Mouse (Mus musculus) 416B (cell line): Measurements from ENCODE around the gene Abcb9.
"Not testable (repeated sequence)": the region's sequence is repeated elsewhere in the genome, so short reads cannot be mapped to it uniquely, and the experiment has no call there.

ENCODE experiments used
- DNase-seq: peaks from one replicate; pipeline ENCODE4 v3.0.0; 2011; ENCODE audit warnings: low read depth

Gene Abcb9

DNA sequence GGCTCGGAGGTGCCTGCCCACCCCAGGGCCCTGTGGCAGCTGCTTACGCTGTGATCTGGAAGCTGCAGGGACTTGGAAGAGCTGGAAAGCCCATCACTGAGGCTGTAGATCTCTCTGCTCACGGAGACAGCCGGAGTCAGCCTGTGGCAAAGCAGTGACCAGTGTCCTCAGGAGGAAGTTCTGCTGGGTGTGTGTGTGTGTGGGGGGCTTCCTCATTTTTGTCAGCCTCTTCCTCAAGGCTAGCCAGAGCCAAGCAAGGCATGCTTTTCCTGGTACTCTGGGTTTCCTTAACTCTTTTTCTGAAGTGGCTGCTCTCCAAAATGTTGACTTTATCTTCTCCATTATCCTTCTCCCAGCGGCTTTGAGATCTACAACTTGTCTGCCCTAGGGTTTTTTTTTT is 35.9 kb downstream of the Abcb9 start:
- DNase-seq, result peak; percentile 71

DNA sequence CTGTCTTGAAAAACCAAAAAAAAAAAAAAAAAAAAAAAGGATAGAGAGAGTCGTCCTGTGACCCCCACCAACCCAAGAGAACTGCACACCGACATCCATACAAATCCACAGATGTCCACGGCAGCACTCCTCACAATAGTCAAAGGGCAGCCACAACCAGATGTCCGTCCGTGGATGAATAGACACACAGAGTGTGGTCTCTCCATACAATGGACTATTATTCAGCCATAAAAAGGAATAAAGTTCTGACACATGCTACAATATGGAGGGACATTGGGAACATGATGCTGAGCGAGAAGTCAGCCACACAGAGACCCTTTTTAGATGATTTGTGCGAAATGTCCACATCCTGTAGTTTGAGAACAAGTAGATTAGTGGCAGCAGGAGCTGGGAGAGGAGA is 36.8 kb downstream of the Abcb9 start:
- DNase-seq, result no peak

DNA sequence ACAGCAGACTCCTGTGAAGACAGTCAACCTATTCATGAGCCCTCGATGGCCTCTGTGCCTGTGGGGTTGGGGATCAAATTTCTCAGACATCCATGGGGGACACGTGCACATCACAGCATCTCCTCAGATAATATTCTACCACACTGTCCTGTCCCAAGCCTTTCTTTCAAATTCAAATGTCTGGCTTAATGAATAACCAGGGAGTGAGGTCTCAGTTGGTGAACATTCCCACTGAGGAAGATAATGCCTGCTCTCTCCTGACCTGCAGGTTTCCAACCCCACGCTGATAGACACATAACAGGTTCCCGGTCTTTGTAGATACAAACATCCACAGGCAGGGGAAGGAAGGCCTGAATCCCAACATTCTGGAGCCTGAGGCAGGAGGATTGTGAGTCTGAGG is 38.6 kb downstream of the Abcb9 start:
- no peak for DNase-seq

DNA sequence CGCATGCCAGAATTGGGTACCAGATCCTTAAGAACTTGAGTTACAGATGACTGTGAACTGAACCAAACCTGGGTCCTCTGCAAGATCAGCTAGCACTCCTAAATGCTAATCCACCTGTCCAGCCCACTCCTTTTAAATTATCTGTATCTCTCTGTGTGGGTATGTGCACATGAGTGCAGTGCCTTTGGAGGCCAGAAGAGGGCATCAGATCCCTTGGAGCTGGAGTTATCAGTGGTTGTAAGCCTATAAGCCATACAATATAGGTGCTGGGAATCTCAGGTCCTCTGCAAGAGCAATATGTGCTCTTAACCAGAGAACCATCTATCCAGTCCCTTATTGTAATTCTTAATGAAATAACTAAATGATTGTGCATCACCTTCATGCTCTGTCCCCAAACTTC is 39.4 kb downstream of the Abcb9 start:
- DNase-seq, result no peak

DNA sequence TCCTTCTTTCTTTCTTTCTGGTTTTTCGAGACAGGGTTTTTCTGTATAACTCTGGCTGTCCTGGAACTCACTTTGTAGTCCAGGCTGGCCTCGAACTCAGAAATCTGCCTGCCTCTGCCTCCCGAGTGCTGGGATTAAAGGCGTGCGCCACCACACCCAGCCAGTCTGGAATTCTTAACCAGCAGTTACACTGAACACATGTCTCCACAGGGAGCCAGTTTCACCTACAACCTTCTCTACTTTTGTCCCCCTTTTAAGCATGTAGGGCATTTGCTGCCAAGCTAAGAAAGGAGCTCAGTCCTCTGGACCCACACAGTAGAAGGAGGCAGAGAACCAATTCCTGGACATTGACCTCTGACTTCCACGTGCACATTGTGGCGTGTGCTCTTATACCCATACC is 43.0 kb downstream of the Abcb9 start:
- DNase-seq, result not testable (repeated sequence)

DNA sequence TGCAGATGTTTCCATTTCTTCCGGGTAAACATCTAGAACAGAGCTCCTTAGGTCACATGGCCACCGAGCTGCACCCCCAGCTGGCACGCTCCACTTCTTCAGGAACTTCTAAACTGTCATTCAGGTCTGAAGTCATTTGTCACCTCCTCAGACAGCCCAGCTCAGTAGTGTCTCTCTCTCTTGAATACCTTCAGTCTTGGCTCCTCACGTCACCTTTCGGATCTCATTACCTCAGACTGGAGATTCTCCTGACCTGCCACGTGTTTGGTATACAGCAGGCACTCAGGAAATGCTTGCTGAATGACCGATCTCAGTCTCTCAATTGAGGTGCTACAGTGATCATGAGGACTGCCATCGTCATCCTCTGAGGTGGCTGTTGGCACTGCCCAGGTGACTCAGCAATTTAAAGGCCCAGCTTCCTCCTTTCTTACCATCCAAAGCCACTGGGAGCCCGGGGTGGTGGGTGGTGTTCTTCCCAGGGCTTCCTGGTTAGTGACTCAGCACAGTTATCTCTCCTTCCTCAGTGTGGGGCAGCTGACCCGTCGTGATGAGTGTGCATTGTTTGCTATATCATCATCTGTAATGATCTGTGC is 43.6 kb downstream of the Abcb9 start:
- DNase-seq, result peak; percentile 98

DNA sequence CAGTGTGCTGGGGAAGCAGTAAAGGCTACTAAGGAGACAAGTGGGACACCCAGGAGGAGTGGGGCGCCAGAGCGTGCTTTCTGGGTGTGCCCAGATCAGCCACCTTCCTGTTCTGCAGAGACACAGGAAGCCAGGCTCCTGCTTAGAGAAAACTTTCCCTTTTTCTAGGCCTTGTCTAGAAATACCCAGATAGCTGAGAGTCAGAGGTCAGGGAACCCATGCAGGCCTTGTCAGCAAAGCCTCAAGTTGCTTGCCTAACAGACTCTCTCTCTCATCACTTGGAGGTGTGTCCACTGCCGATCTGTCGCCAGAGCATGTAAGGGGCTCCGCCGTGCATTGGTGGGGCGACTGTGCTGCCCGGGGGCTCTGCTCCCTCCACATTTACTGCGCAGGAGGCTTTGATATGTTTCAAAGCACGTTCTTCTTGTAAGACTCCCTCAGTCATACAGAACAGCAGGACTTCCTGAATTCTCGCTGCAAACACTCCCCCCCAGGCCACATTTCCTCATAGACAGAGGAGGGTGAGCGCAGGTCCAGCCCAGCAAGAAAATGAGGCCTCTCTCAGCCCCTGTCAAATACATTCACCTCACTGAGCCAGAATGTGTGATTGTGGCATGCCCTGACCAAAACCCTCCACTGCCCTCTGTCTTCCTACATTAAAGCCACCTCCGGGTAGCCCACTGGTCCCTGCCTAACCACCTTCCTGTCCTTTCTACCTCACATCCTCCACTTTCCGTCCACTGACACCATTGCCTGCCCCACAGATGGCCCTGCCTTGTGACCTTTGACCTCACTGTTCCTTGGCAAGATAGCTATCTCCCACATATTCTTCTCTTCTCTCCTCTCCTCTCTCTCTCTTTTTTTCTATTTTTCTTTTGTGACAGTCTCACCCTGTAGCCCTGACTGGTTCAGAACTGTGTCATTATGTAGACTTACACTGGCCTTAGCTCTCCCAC is 45.2 kb downstream of the Abcb9 start:
- peak; percentile 90 for DNase-seq

DNA sequence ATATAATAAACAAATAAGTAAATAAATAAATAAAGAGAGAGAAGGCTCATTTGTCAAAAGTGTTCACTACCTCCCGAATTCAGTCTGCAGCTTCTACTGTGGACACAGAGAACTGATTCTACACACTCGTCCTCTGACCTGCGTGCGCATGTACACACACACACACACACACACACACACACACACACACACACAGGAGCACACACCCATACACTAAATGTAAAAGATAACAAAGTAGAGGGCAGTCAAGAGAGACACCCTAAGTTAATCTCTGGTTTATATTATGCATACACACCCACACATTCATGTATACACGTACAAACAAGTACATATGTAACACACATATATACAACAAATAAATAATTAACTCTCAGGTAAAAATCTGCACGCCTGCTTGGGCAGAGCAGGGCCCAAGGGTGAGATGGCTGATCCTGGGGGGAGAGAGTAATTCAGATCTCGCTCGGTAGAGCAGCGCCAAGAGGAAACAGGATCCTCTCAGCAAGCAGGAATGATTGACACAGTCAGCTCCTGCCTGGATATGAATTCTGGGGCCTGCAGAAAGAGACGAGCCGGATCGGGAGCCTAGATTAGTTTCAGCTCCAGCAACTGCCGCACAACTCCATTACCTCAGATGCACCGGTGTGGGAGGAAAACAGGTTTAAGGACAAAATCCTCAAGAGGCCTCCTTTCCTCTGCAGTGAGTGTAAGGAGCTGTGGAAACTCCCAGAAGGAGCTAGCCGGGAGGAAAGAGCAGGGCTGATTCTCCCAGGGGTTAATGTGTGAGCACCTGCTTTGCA is 46.2 kb downstream of the Abcb9 start:
- DNase-seq, result no peak

DNA sequence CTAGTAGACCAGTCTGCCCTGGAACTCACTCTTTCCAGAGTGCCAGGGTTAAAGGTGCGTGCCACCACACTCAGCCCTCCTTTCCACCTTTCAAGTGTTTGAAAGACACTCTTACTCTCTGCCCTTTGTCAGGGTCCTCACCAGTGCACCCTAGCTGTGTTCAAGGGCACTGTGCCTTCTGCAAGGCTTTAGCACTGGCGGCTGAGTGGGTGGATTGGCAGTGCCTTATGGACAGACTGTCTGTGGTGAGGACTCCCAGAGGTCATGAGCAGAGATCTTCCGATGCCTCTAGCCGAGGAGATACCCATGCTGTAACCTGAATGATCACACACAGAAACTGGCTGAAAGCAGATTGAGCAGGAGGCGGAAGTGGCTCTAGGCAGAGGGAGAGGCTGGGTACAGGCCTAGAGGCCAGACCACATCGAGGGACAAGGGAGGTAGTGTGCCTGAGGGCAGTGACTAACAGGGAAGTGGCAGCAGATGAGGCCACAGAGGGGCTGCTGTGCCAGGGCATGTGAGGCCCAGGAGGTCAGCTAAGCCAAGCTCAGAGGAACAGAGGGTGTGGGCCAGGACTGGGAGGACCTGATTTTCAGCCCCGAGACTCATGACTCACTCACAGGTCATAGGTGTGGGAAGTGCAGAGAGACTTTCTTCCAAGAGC is 48.7 kb downstream of the Abcb9 start:
- DNase-seq, result peak; percentile 95

DNA sequence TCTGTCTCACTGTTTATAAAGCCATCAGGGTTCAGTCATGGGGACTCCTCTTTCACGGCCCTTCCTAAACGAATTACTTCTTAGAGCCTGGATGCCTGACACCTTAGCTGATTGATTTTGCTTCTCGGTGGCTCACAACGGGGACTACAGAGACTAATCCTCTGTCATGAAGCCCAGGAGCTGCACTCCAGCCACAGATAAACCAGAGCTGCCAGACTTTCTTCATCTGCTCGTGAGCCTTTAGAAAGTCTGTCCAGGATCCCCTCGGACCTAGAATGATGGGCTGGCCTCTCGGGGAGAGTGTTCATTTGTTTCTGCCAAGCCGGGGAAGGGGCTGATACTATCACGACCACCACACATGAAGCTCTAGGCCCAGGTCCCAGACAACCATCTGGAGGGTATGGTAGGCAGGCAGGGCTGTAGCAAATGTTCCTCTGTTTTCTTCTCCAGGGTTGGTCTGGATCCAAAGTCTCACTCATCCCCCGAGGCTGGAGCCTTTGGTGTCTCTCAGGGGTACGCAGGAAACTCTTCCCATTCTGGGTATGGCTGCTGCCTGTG is 50.1 kb downstream of the Abcb9 start:
- DNase-seq, result no peak

DNA sequence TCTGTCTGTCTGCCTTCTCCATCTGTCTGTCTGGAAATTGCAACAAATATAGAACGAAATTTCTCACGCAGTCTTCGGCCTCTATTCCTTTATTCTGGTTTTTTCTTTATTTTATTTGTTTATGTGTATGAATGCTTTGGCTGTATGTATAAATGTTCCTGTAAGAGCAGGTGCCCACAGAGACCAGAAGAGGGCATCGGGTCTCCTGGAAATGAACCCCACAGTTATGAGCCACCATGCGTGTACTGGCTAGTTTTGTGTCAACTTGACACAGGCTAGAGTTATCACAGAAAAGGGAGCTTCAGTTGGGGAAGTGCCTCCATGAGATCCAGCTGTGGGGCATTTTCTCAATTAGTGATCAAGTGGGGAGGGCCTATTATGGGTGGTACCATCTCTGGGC is 51.6 kb downstream of the Abcb9 start:
- DNase-seq, result peak; percentile 54

DNA sequence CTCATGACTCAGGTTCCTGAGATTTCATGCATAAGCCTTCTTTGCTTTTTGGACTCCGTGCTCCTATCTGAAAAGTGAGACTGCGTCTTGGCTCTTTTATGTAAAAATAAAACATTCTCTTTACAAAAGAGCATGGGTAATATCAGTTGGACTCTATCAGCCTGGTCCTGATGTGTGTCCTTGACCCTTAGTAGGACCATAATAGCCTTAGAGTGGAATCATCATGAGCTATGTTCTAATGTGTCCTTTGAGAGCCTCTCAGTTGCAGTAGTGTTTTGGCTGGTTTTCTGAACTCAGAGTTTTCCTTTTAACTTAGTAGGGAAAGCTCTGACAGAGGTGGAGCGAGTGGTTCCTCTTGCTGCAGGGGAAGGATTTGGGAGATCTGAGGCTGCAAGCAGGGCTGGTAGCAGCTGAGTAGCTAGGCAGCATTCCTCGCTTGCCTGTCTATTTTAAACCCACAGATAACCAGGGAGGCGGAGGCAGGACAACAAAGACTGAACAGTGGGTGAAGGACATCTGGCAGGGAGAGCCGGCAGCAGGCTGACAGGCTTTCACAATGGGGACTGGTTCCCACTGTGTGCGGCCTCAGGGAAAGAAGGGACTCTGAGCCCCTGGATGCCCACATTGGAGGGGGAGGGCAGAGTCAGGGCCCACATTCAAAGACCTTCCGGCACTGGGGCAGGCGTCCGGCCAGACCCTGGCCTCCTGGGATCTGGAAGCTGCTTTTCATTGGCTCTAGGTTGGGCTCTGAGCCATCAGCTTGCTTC is 52.2 kb downstream of the Abcb9 start:
- DNase-seq, result no peak

DNA sequence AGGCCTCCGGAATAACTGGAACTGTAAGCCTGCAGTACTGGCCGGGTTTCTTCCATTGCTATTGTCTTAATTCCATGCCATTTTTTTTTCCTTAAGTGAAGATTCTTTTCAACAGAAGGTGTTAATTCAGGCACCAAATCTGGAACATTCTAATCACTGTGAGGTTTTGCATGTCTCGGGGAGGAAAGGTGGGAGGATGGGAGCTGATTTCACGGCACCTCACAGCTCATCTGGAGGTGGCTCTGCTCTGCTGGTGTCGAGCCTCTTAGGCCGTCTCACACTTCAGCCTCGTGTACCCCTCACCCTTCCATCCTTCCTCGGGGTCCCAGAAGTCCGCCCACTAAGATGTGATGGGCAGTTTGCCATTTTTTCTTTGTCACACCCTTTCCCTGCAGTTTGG is 54.5 kb downstream of the Abcb9 start:
- DNase-seq, result no peak

DNA sequence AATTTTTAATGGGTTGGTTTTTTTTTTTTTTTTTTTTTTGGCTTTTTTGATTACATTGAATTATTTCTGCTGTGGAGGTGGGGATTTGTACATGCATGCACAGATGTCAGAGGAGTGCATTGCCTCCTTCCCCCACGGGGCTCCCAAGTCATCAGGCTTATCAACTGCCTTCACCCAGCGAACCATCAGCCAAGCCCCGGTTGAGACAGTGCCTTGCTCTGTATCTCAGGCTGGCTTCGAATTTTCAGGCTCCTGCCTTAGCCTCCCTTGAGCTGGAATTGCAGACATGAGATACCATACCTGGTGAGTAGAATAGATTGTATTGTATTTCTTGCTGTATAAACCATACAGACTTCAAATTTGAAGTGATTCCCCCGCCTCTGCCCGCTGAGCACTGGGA is 56.0 kb downstream of the Abcb9 start:
- no peak for DNase-seq

DNA sequence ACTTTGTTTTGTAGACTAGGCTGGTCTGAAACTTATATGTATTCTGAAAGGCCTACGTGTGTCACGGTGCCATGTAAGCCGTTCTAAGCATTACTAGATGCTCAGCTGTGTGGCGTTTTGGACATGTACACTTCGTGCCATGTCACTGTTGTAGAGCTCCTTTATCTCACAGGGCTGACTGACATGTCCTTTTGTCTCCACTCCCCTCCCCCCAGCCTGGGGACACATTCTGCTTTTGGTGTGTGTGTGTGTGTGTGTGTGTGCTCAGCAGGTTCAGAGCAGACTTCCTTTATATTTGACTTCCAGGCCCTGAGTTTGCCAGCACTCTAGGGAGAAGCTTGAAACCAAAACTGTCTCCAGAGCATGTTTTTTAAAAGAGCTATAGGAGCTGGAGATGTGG is 58.8 kb downstream of the Abcb9 start:
- DNase-seq, result no peak

DNA sequence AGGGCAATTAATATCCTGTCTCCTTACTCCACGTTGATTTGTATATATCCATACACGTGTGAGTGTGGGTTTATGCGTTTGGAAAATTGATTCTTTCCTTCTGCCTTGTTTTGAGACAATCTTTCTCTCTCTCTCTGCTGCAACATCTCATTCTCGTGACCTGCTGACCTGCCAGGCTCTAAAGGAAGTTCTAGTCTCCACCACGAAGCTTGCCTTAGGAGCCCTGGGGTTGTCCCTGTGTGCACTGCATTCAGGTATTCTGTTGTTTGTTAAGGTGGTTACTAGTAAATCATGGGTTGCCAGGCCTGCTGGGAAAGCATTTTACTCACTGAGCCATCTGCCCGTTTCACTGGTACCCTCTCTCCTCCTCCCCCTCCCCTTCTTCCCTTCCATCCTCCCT is 59.3 kb downstream of the Abcb9 start:
- no peak for DNase-seq

DNA sequence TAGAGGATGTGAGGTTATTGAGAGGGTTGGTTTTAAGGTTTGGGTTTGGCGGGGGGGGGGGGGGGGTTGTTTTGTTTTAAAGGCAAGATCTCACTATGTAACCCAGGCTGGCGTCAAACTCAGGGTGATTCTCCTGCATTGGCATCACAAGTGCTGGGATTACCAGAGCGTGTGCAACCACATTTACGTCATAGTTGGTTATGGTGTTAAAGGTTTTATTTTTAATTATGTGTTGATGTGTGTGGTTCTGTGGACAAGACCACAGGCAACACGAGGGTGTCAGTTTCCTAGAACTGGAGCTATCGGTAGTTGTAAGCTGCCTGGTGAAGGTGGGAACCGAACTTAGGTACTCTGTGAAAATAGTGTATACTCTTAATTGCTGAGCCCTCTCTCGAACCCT is 59.8 kb downstream of the Abcb9 start:
- no peak for DNase-seq

DNA sequence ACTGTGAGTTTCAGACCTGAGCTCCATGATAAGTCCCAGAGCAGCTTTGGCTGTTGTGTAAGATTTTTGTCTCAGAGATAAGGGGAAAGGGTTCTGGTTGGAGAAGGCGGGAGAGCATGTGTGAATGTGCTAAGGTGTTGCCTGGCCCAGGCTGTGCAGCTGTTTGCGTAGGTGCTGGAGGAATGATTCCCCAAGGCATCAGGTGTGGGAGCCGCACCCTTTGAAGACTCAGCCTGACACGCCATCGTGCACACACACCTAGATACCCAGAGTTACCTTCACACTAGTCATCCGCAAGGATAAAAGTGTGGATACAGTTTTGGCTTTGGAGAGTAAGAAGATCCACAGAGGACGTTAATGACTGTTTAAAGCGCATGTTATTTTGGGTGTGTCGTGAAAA is 60.2 kb downstream of the Abcb9 start:
- no peak for DNase-seq

DNA sequence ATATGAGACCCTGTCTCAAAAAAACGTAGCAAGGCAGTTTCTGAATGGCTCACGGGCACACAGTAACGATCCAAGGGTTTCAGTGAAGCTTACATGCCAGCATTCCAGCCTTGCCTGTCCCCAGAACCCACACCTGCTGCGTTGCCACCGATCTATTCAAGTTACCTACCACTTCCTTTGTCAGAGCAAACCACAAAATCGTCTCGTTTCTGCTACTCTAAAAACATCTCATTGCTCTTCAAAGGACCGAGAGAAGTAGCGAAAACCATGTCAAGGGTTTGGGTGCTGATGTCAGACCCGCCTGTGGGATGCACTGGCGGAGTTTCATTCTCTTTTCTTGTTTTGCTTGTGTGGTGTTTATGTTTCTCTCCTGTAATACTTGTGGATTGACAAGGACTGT is 61.1 kb downstream of the Abcb9 start:
- no peak for DNase-seq

DNA sequence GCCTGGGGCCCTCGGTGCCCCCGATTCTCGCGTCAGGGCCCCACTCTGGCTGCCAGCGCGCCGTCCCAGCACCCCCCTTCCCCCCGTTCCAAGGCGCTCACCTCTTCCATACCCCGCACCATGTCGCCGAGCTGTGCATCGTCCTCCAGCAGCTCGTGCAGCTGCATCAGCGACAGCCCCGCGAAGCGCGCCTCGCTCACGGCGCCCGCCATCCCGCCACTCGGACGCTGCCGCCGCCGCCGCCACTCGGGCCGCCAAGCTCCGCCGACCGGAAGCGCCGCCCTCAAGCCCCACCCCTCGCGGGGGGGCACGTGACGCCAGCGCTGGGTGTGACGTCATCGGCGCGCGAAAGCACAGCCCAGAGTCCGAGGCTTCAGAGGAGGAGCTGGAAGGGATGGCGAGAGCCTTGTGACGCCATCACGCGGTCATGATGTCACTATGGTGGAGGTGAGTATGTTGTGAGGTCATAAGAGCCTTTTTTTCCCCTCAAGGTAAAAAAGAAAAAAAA is 63.5 kb downstream of the Abcb9 start, which contains the start of gene Vps37b:
Gene Vps37b (minus strand): TSS at position 270 of the 508 bp plus-strand sequence.
- peak; percentile 88 for DNase-seq
